Mouse (Mus musculus) adrenal gland, adult 8-10 months (tissue): ENCODE results near the gene Maml2. TPM values are rescaled to one million over a fixed set of nuclear protein-coding genes. Genes with fewer than 3 reads are reported as not detected.

Source experiments
- DNase-seq: peaks from one replicate; pipeline ENCODE4 v3.0.0; 2022
- total RNA-seq, 4 experiments: library from RNA; stranded (reverse); gene quantifications; 2 replicates each; pipeline ENCODE4 v1.2.4; 2022

The Maml2 gene
- total RNA-seq, 4 experiments from 2014 or later = 6.7 to 13.7 (median 9.6) TPM

DNA sequence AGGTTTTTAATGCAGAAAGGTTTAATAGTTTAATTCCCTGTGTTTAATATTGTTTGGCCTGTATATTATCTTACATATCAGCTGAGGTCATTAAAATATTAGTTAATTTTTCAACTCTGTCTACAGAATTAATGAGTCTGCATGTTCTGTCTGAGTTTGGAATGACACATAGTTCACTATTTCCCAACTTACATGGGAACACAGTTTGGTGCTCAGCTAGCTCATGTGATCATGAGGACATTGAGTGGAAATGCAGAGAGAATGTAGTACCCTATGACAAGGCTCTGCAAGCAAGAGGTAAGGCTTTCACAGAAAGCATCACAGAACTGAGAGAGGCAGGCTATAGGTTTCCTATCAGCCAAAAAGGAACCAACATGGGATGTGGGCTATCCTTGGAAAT lies 197.8 kb downstream of the Maml2 start:
- no peak for DNase-seq

- DNase-seq = no peak
These were observed 199.3 kb downstream of the Maml2 start for GRCm38 (mm10) chr9:13497016-13497415.

DNA sequence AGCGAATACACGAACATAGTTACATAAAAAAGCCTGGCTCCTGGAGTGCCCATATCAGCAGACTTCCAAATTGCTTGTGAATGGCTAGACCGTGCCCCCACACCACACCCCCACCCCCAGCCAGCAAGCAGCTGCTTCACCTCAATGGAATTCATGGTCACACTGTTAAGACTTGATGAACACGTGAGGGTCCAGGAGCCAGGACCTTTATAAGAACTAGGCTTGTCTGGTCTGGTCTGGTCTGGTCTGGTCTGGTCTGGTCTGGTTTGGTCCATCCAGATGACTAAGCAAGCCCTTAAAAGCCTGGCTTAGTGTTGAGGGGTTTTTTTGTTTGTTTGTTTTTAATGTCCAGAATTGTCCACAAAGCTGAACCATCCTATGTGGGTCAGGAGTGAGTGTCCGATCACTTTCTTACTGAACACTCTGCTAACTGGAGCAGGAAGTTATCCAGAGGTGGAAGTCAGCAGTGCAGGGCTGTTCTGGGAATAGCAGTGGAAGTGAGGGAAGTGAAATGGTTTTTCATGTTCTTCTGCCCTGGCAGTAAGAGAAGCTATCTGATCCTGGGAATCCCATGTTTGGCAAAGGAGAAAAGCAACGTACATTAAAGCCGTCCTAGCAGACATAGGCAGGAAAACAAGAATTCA lies 200.1 kb downstream of the Maml2 start:
- no peak for DNase-seq

GRCm38 (mm10) chr9:13500045-13500444 lies 202.3 kb downstream of the Maml2 start:
- DNase-seq = no peak

- no peak for DNase-seq
These were observed 207.3 kb downstream of the Maml2 start for GRCm38 (mm10) chr9:13505024-13505423.

DNA sequence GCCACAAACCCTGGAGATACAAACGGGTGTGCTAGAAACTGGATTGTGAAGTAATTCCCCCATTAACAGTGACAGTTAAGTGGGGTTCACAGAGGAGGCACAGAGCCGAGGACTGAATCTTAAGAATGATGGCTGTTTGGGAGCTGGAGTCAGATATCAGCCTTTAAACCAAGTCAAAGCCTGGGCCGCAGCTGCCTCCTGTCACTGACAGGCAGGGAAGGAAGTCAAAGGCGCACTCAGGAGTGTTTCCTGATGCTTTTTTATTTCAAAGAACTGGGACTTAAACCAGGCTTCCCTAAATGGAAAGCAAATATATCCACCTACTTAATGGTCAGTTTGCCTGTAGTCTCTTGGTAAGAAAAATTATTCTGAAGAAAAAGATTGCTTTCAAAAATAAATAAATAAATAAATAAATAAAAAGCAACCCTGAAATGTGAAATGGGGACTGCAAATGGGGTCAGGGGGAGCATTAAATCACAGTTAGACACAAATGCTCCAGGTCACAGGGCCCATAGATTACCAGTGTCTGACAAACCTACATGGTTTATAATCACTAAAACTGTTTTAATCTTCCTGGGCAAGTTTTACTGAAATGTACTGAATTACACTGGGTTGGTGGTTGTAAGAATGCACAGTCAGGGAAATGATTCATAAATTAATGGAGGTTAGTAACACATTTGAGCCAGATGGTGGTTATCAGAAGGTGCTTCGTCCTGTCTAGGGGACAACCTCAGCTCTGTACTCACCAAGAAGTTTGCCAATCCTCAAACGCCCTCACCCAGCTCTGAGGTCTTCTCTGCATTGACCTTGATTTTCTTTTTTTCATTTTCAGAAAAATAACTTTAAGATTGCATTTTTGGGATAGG lies 209.4 kb downstream of the Maml2 start:
- DNase-seq = no peak

DNA sequence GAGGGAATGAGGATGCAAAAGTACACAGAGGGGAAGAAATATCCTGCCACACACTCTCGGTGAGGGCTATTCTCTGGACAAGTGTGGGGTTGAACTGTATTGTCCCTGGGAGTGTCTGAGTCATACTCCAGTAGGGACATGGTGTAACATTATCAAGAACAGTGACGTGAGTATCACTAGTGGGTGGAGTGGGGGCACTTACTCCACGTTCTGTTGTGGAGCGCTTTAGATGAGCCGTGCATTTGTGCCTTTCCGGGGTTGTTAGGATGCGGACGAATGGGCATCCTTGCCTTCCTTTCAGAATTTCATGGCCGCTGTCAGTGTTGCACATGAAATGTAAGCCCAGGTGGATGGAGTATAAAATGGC lies 210.0 kb downstream of the Maml2 start:
- no peak for DNase-seq

DNA sequence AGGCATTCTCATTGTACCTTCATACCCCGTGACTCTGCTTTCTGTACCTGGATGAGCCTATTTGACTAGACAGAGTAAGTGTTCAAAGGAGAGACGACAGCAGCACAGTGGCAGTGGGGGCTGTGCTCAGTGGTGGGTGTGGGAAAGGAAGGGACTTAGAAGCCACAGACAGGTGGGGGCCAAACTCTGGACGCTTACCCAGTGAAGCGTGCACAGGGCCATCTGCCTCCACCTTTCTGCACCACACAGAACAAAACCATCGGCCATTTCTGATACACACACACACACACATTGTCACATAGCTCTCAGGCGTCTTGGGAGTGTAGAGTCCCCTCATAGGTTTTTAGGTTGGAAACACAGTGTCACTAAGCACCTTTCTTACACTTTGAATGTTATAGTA lies 212.0 kb downstream of the Maml2 start:
- no peak for DNase-seq

DNA sequence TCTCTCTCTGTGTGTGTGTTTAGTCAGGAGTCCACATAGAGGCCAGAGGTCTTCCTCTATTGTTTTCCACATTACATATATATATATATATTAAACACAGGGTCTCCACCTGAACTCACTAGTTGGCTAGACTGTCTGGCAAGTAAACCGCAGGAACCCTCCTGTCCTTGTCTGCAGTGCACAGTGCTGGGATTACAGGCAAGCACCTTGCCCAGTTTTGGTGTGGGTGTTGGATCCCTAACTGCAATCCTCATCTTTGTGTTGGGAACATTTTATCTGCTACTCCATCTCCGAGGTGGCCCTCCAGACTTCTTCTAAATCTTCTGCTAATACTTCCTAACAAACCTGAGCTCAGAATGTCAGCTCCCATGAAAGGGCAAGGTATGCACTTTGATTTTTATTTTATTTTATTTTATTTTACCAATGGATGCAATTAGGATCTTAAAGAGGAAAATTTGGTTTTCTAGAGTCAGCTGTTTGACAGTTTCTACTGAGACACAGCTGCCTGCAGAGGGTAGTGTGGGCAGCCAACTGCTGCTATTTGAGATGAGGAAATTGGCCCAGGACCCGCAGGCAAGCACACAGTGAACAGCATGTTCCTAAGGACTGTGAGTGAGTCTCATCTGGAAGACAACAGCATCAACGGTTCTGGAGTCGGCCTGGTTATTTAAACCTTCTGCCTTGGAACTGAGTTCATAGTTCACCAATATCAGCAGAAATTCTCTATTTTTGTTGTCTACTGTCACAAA lies 213.0 kb downstream of the Maml2 start:
- no peak for DNase-seq

DNA sequence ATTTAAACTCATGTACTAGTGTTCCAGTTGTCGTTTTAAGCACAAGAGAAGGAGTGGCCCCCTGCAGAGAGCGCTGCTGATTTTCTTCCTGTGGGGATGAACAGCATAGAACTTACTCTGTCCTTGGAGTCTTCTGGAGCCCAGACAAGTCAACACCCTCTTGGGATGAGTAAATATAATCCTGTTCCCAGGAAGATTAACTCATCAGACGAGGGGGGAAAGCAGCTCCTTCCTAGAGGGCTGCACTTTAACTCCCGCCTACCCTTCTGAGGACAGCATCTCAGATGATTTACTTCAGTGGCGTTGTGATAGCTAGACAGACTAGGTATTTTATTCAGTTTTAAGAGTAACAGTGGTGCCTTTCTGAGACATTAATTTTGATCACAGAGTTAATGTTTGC lies 215.4 kb downstream of the Maml2 start:
- DNase-seq = no peak

GRCm38 (mm10) chr9:13514435-13514834 lies 216.7 kb downstream of the Maml2 start:
- DNase-seq = no peak

- DNase-seq = no peak
These were observed 218.2 kb downstream of the Maml2 start for GRCm38 (mm10) chr9:13515976-13516375.

DNA sequence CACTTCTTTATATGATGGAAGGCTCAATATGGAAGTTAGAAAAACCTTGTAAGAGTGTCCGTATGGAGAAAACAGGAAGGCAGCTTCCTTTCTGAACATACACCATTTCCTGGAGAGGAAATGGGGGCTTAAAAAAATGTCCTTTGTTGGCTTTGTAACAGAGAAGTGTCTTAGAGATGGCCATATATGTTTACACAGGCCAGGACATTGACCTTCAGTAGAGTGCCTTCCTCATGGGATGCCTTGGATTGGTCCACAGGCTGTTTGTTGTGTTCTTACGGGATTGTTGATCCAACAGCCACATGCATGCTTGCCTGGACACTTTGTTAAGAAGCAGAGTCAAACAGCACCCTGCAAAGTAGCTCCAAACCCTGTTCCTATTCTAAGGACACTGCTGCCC lies 220.3 kb downstream of the Maml2 start:
- no peak for DNase-seq

- DNase-seq = no peak
These were observed 220.7 kb downstream of the Maml2 start for GRCm38 (mm10) chr9:13518441-13518971.

DNA sequence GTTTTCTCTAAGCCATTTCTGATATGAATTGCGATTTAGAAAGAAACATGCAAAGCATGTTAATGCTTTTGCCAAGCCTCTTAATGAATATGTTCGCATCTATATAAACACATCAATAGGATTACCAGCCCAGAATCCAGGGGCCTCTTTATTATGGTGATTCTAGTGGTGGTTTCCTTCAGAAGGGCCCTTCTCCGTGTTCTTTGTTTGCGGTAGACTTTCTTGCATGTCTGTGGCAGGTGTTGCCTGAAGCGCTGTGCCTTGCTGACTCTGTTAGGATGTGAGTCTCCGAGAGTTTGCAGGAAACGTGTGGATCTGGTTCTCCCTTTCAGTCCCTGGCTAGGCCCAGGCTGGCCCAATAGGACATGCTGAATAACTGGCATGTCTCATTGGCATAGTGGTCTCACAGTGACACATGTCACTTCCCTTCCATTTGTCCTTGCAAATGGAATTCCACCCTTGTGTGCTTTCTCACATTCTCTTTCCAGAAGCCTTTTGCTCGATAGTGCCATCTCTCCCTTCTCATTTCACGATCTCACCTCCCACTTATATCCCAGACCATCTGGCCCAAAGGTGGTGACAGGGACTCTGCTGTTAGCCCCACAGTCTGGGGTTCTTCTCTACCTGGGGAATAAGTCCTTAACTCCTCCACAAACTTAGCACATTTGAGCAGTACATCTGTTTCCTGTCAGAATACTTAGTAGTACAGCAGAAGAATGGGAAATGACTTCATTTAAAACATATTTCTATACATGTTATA lies 224.5 kb downstream of the Maml2 start:
- DNase-seq = no peak

DNA sequence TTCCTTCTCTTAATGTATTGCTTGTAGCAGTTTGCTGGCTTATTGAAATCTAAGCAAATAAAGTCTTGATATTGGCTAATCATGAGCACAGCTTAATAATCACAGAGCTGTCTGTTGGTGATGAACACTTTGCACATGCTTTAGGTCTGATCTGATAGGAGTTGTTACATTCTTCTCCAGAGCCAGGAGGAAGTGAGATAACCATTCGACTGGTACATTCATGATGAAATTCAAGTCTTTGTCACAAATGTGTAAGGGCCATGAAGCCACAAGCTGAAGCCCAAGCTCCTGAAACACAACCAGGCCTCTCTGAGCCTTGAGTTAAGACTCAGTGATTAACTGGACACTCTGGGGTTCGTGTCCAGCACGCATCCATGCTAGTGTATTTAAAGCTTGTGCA lies 225.3 kb downstream of the Maml2 start:
- no peak for DNase-seq

- no peak for DNase-seq
These were observed 227.3 kb downstream of the Maml2 start for GRCm38 (mm10) chr9:13525075-13525474.

DNA sequence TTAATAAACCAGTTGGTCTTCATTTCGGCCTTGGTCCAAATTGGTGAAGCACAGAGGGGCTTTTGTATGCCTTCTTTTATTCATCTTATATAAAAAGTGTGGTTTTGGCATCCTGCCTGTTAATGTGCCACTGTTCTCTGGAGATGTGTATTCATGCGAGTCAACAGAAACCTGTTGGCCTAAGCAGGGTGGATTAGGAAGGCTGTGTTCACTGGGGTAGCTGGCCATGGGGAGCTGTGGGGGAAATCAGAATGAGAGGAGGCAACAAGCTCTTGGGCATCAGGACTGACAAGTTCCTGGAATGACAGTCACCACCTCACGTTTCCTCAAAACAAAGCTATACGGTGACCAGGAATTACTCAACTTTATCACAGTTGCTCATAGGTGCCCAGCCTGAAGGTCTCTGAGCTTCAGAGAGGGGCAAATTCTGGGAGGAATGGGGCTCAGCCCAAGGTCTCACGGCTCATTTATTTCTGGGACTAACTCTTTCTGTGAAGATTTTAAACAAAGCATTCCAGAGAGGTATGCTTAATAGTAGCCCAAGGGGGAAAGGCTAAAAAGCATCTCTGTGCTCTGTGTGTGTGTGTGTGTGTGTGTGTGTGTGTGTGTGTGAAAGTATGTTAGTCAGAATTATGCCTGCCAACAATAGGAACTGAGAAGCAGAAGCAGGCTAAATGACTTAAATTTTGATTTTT lies 228.0 kb downstream of the Maml2 start:
- no peak for DNase-seq

DNA sequence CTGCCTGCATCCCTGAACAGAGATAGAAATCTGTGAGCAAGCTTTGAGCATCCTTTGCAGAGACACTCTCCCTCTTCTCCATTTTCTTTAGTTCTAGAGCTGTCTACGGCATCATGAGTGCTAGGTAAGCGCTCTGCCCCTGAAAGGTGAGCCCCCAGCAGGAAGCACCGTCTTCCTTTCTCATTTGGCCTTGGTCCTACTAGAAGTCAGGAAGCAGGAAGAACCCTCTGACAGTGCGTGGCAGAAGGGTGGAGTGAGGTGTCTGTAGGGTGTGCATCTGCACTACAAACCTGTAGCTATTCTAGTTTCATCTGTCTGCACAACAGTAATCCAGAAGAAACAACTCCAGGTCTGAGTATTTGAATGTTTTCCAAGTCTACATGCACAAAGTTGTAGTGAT lies 232.8 kb downstream of the Maml2 start:
- no peak for DNase-seq

- DNase-seq = peak; percentile 18
These were observed 235.4 kb downstream of the Maml2 start for GRCm38 (mm10) chr9:13533076-13533707.

- no peak for DNase-seq
These were observed 238.0 kb downstream of the Maml2 start for GRCm38 (mm10) chr9:13535803-13536202.
